Mouse (Mus musculus) brain, embryonic 14.5 days (tissue): ENCODE measurements at regions not wholly inside any gene's neighbourhood (a gene's known extent, or its start where the extent isn't known, plus 50 kb on each side); places are given as distances from the start of the nearest gene placed in this dataset.

Experiments used
- CTCF ChIP-seq: fragments of 200-500 bp; IDR thresholded peaks from 2 replicates; pipeline ENCODE4 v1.5.1; 2012; ENCODE audit warnings: inconsistent platforms, mild to moderate bottlenecking, moderate library complexity, borderline replicate concordance; ENCODE audit not compliant: insufficient read depth, insufficient read length; ENCODE audit errors: extremely low read depth
- POLR2A ChIP-seq: fragments of 200-500 bp; IDR thresholded peaks from 2 replicates; pipeline ENCODE4 v1.6.1; 2012; ENCODE audit warnings: mild to moderate bottlenecking, inconsistent platforms, borderline replicate concordance; ENCODE audit not compliant: poor library complexity, insufficient read depth, insufficient read length, severe bottlenecking; ENCODE audit errors: extremely low read depth

DNA sequence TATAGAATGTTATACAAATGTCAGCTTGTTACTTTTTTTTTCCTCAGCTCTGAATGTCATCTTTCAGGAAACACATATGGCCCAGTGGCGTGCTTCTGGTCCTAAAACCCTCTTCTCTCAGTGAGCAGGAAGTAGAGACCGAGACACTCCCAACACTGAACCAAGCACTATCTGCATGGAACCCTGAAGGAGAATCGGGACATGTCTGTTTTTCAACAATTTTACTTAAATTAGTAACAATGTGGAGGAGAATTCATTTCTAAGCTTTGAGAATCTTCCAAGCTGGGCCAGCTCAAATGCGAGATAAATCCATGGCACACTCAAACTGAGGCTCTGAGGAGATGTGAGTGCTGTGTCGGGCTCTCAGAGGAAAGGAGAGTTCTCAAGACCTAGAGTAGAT lies 51.0 kb upstream of the Ndufb4 start:
- no peak for TF ChIP-seq POLR2A
- TF ChIP-seq CTCF: no peak
